Mouse (Mus musculus): ENCODE data around the gene Spata31d1b.

- TF ChIP-seq POLR2A (IDR thresholded peaks at IDR 0.05; ENCODE audit: borderline replicate concordance, extremely low read depth, low read depth, low read length) (no peak), CTCF (IDR thresholded peaks at IDR 0.05; ENCODE audit: insufficient read depth, low read length) (no peak)
Measured at GRCm38 (mm10) chr13:59746164-59746563, 34.1 kb downstream of the Spata31d1b start.
